Mouse (Mus musculus) erythroblast, adult 5-6 weeks (primary cell): ENCODE data around the gene Ak1. TPM values are rescaled to one million over a fixed set of nuclear protein-coding genes. Genes with fewer than 3 reads are reported as not detected.

ENCODE experiments used
- ATAC-seq: replicated peaks from 2 replicates; pipeline ENCODE4 v1.8.0; 2016; ENCODE audit warnings: moderate number of reproducible peaks, mild to moderate bottlenecking, moderate TSS enrichment, inconsistent platforms; ENCODE audit not compliant: poor library complexity, low FRiP score, severe bottlenecking
- total RNA-seq, 2 experiments: library from RNA; stranded (forward) in 1 of 2; stranded (reverse) in 1 of 2; fragments of 150-400 nt in 1 of 2; fragments of 200-764, 138-1000 nt in 1 of 2; gene quantifications; 2 replicates each; pipeline versions ENCODE4 v1.2.3 to v1.2.4; 2015 to 2017; ENCODE audit warnings: low replicate concordance in 2 of 2

The Ak1 gene
- total RNA-seq, 2 experiments from 2014 or later = not detected

- no peak for ATAC-seq
Observed at GRCm38 (mm10) chr2:32597699-32598098, 23.9 kb upstream of the Ak1 start.

DNA sequence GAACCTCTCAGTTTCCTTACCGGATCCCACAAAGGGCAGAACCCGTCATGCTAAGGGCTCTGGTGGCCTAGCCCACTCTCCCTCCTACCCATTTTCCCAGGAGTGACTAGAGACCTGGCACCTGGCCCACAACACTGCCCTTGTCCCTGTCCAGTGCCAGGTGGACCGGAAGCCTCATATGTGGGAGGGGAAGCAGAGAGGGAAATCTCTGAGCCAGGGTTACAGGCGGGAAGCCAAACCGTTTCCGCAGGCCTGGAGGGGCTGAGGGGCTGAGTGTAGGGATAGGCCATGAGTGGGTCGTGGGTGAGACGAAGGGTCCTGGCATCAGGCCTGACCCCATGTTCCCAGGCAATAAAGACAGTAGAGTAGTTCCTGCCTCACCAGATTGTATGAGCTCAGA is 23.1 kb upstream of the Ak1 start:
- no peak for ATAC-seq

- ATAC-seq = no peak
Observed at GRCm38 (mm10) chr2:32599409-32599808, 22.1 kb upstream of the Ak1 start, which contains the start of gene St6galnac6. Gene St6galnac6, plus strand, starts transcription at chr2:32599709.

DNA sequence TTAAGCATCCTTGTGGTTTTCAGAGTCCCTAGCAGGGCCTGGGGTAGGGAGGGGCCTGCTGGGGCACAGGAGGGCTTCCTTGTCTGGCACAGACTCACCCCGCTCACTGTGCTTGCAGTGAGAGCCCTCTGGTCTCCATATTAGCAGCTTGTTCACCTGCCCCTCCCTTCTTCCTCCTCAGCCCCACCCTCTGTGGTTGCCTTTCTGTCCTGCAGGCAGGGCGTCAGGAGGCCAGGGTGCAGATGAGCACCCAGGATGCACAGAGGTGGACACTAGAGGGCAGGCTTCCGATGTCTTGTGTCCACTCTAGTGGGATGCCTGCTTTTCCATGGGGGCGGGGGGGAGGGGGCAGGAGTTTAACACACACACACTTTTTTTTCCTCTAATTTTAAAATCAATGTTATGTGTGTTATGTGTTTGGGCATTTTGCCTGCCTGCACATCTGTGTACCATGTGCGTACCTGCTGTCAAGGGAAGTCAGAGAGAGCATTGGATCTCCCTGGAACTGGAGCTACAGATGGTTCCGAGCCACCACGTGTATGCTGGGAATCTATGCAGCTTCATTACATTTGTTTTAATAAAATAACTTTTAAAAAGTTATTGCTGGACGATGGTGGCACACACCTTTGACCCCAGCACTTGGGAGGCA is 20.0 kb upstream of the Ak1 start:
- ATAC-seq = peak; percentile 62

GRCm38 (mm10) chr2:32602600-32603054 is 18.9 kb upstream of the Ak1 start:
- ATAC-seq = peak; percentile 61

DNA sequence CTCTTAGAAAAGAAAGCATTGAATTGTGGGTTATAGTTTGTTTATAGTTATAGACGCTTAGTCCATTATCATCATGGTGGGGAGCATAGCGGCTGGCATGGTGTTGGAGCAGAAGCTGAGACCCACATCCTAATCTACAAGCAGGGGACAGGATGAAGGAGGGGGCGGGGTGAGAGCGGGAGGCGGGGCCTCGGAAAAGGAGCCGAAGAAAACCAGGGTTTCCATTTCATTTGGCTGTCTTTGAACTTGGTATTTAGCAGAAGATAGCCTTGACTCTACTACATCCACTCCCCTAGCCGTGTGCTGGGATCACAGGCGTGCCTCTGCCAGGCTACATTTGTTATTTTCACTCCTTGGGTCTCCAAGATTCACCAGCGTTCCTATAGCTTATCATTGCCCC is 16.9 kb upstream of the Ak1 start:
- no peak for ATAC-seq

DNA sequence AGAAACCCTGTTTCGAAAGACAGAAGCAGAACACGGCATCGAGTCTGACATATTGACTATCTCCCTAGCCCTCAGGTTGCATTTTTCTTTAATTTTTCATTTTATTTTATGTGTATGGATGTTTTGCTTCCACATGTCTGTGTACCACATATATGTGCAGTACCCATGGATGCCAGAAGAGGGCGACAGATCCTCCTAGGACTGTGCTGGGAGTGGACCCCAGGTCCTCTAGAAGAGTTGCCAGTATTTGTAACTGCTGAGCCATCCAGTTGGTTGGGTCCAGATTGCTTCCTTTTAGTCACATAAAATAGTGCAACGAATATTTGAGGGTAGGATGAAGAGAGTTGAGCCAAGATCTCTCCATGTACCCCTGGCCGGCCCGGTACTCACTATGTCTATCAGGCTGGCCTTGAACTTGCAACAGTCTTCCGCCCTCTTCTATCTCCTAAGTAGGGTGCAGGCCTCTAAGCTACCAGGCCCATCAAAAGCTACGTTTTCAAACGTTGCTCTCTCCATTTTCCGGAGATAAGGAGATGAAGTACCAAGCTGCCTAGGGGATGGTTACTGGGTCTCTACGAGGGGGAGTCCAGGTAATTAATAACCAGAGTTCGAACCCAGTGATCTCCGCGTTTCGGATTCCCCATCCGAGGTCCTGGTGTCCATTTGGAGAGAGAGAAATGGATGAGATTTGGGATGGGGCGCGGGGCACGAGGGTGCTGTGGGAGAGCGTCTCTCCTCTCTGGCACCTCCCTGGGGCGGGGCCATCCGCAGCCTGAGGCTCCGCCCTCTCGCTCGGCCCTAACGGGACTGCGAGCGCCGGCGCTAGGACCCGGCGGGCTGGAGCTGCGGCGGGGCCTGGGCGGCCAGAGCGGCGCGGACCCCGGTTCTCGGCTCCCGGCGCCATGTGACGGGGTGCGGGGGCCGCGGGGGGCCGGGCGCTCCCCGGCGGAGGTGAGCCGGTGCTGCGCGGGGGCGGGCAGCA is 15.1 kb upstream of the Ak1 start:
- peak; percentile 75 for ATAC-seq

DNA sequence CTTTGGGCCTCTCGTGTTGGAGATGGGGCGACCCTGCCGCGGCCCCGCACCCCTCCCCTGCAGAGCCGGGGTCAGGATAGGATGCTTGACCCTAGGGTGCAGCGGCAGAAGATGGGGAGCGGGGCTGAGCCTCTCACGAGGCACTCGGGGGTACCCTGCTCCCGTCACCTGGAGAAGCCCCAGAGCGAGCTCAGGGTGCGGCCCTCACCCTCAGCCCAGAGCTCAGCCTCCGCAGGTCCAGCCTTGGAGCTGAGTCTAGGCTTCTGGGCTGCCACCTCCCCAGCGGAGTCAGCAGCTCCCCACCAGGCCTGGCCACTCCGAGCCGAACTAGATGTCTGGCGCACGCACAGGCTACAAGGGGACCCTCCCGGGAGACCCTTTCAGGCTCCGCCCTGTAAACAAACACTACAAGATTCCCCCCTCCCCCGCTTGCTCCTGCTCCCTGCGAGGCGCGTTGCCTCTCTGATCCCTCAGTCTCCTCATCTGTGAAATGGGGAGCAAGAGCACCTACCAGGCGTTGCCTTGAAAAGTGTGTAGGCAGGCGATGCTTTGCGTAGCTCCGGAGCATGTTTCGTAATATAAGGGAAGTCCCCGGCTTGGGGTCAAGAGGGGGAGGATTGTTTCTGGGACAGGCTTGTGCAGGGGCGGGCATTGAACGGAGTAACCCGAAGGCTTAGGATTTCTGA is 14.2 kb upstream of the Ak1 start:
- ATAC-seq = peak; percentile 34

DNA sequence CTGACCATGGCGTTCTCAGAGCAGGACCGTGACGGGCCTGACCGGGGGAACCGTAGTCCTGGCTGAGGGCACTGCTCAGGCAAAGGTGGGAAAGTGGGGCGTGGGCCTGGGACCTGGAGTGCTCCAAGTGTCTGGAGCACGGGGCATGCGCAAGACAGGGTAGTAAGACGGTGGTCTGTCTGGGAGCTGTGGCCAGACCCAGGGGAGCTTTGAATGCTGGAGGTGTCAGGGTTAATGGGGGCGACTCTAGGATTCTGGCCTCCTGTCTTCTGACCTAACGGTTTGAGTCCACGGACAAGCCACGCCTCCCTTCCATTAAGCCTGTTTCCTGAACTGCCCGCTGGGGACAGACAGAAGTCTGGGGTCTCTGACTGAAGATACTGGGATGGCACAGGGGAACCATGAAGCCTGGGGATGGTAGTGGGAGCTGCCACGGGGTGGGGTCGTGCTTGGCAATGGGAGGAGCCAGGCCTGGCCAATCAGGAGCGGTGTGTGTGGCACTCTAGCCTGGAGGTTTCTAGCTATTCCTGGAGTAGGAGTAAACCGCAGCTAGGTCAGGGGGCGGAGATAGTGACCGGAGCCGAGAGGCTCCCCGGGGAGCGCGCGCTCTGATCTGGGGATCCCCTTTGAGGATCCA is 13.3 kb upstream of the Ak1 start:
- ATAC-seq = peak; percentile 59

DNA sequence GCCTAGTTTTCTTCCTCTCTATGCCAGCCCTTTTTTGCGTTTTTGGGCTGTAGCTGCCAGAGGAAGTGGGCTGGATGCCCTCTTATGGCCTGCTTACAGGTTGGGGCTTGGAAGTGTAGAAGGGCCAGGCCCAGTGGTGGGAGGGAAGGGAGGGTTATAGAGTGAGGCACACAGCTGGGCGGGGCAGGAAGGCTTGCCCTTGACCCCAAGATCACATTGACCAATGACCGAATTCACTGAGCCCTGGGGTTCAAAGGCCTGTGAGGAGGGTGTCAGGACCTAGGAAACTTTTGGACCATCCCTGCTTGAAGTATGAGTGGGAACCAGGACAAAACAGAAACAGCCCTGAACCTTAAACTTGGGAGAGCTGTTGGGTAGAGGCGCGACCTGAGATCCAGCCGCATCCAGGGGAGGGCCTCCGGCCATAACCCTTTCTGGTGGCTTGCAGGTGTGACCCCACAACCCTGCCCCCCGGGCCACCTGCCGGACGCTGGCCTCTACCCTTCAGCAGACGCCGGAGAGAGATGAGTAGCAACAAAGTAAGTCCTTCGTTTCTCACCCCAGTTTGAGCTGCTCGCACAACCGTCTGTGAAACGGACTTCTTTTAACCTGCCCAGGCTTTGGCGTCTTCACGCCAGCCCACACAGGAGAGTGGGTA is 12.7 kb upstream of the Ak1 start:
- peak; percentile 6 for ATAC-seq

GRCm38 (mm10) chr2:32610610-32611229 is 10.8 kb upstream of the Ak1 start:
- 0 out of 2 replicates have a peak, but pooled peaks have one; percentile 13 for ATAC-seq

GRCm38 (mm10) chr2:32612274-32612673 is 9.3 kb upstream of the Ak1 start:
- no peak for ATAC-seq

- ATAC-seq = no peak
Observed at GRCm38 (mm10) chr2:32617109-32617508, 4.4 kb upstream of the Ak1 start.

- no peak for ATAC-seq
Observed at GRCm38 (mm10) chr2:32617601-32618000, 4.0 kb upstream of the Ak1 start.

DNA sequence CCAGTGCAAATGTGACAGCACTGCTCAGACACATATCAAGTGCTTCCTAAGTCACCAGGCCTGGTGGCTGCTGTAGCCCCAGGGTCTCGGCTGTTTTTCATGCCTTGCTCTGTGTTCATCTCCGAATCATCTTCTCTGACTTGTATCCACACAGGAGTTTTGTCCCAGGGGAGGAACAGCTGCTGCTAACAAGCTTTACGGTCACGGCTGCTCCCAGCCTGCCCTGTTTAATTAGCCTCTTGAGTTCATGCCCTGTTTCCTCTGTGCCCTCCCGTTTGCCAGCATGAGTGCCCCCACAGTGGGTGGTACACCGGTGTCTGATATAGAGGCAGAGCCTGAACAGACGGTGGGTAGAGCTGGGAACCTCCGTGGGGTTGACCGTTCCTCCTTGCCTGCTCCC is 3.5 kb upstream of the Ak1 start:
- ATAC-seq = no peak

- ATAC-seq = no peak
Observed at GRCm38 (mm10) chr2:32620682-32621516, 659 bp upstream of the Ak1 start.

GRCm38 (mm10) chr2:32624111-32624748 is 2.7 kb downstream of the Ak1 start:
- no peak for ATAC-seq
